Mouse (Mus musculus) gastrocnemius, adult 2 months (tissue): ENCODE data around the gene Nubp1. TPM values are rescaled to one million over a fixed set of nuclear protein-coding genes. Genes with fewer than 3 reads are reported as not detected.

Experiments used
- DNase-seq: peaks from one replicate; pipeline ENCODE4 v3.0.0; 2022
- H3K27ac ChIP-seq: fragments of 200-600 bp; 2 replicates; pipeline ENCODE4 v1.8.1; 2022; ENCODE audit warnings: mild to moderate bottlenecking
- H3K4me3 ChIP-seq: fragments of 200-600 bp; 2 replicates; pipeline ENCODE4 v1.8.1; 2022; ENCODE audit warnings: mild to moderate bottlenecking, moderate library complexity
- CTCF ChIP-seq: fragments of 200-600 bp; IDR thresholded peaks from 2 replicates; pipeline ENCODE4 v1.8.1; 2022; ENCODE audit warnings: antibody characterized with exemption, mild to moderate bottlenecking, moderate library complexity
- intact Hi-C: fragments of 180-260 bp; cut with DNase I; formaldehyde crosslinking; loops from one replicate; pipeline ENCODE4 v1.15.1; 2025
- long read RNA-seq, 2 experiments: library from polyadenylated mRNA; stranded (forward); transcript quantifications; one replicate each; pipeline ENCODE4 v2.0.0; 2021
- total RNA-seq, 2 experiments: library from RNA; stranded (reverse); gene quantifications; 2 replicates each; pipeline ENCODE4 v1.2.3; 2021

Nubp1 gene
- total RNA-seq = 1 to 10 TPM; 6.2 to 6.3 TPM
- long read RNA-seq, experiment 1, transcript Nubp1-201 (11 exons, 2,121 nt) = major isoform, 12 of 16 reads
- long read RNA-seq, experiment 1, partial matches to known transcripts = 0 of 16 reads
- long read RNA-seq, experiment 1, other reads (novel, unspliced or antisense) = 4 of 16 reads
- long read RNA-seq, experiment 2, transcript Nubp1-201 (11 exons, 2,121 nt) = major isoform, 10 of 13 reads
- long read RNA-seq, experiment 2, partial matches to known transcripts = 1 of 13 reads
- long read RNA-seq, experiment 2, other reads (novel, unspliced or antisense) = 2 of 13 reads

GRCm38 (mm10) chr16:10411764-10412746 lies at the start of gene Nubp1:
Gene Nubp1, plus strand, starts transcription at chr16:10411948.
- no peak for TF ChIP-seq CTCF
- peak within 1 kb of the TSS; percentile 83 for H3K4me3 ChIP-seq
- DNase-seq = peak; percentile 96
- intact Hi-C loops = loop anchor here (5.0 to 10.0 kb wide), 3 partner anchors 110 to 1537 kb away; partner anchors contain the start of gene Dexi
- peak within 1 kb of the TSS; percentile 96 for H3K27ac ChIP-seq

- intact Hi-C loops = no loop called here
- DNase-seq = no peak
- H3K27ac ChIP-seq = no peak overlapping the region
- H3K4me3 ChIP-seq = no peak overlapping the region
- no peak for TF ChIP-seq CTCF
These were observed 48.7 kb upstream of the Nubp1 start for GRCm38 (mm10) chr16:10363061-10363460.

DNA sequence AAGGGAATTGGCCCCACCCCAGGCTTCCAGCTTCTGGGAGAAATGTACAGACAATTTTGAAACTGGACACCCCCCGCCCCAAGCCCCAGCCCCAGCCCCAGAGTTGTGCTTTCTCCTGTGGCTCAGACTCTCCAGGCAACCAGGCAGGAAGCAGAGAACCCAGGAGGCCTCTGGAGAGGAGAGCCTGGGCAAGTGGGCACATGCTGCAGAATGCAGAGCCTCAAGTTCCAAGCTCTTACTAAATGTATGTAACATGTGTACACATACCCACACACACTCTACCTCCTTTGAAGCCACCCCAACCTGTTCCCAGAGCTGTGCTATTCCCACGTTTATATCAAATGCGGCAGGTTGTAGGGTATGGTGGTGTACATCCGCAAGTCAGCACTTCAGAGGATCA lies 46.0 kb upstream of the Nubp1 start:
- intact Hi-C loops = no loop called here
- DNase-seq = no peak
- H3K27ac ChIP-seq = no peak overlapping the region

GRCm38 (mm10) chr16:10366240-10367217 lies 45.2 kb upstream of the Nubp1 start:
- peak; percentile 33 for DNase-seq
- intact Hi-C loops = no loop called here
- no peak for TF ChIP-seq CTCF
- Histone ChIP-seq H3K4me3 (no peak overlapping the region), H3K27ac (0 out of 2 replicates have a peak overlapping the region, but pooled peaks have one; percentile 2)

More for the DNA sequence above, 46.0 kb upstream of the Nubp1 start:
- no peak for TF ChIP-seq CTCF
- no peak overlapping the region for H3K4me3 ChIP-seq

GRCm38 (mm10) chr16:10369468-10369934 lies 42.2 kb upstream of the Nubp1 start:
- TF ChIP-seq CTCF = no peak
- Histone ChIP-seq H3K4me3 (no peak overlapping the region), H3K27ac (no peak overlapping the region)
- no peak for DNase-seq
- intact Hi-C loops = no loop called here

DNA sequence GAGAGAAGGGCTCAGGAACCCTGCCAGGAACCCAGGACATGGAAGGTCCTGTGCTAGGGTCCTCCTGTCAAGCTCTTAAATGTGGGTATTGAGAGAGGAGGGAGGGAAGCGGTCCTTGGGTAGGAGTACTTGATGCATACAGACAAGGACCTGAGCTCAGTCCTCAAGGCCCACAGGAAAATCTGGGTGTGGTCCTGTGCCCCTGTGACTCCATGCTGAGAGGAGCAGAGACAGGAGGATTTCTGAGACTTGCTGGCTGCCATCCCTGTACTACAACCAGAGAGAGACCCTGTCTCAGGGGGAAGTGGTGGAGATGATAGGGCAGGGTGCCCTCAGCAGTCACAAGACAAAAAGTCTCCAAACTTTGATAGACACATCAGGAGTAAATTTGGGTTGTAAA lies 41.8 kb upstream of the Nubp1 start:
- no peak for DNase-seq
- TF ChIP-seq CTCF = no peak
- intact Hi-C loops = no loop called here
- Histone ChIP-seq H3K4me3 (no peak overlapping the region), H3K27ac (no peak overlapping the region)

GRCm38 (mm10) chr16:10372372-10372771 lies 39.4 kb upstream of the Nubp1 start:
- TF ChIP-seq CTCF = no peak
- DNase-seq = no peak
- Histone ChIP-seq H3K4me3 (no peak overlapping the region), H3K27ac (no peak overlapping the region)
- intact Hi-C loops = no loop called here

- Histone ChIP-seq H3K27ac (no peak overlapping the region), H3K4me3 (peak overlapping the region; percentile 50)
- TF ChIP-seq CTCF = no peak
- intact Hi-C loops = no loop called here
- peak; percentile 59 for DNase-seq
These were observed 37.3 kb upstream of the Nubp1 start for GRCm38 (mm10) chr16:10374254-10375011.

GRCm38 (mm10) chr16:10377286-10377685 lies 34.5 kb upstream of the Nubp1 start:
- Histone ChIP-seq H3K27ac (no peak overlapping the region), H3K4me3 (no peak overlapping the region)
- TF ChIP-seq CTCF = no peak
- intact Hi-C loops = no loop called here
- no peak for DNase-seq

DNA sequence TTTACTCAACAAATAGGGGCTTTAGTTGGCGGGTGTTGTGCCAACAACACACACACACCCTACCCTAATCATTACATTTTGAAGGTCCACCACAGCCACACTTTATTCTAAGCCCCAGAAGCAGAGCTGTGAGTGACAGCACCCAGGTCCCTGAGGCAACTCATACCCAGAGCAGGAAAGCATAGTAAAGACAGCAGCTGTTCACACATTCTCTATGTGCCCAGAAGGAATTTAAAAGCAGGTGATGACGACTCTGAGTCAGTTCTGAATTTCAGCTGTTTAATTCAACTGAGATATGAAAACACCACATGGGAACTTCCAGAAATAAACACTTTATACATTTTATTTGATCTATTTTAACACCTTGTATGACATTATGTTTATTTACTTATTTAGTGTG lies 32.2 kb upstream of the Nubp1 start:
- no peak overlapping the region for H3K4me3 ChIP-seq

GRCm38 (mm10) chr16:10384060-10384497 lies 27.7 kb upstream of the Nubp1 start:
- H3K27ac ChIP-seq = peak overlapping the region; percentile 13; the same call in 1 of the 2 replicates
- intact Hi-C loops = no loop called here
- peak; percentile 42 for DNase-seq

More for the DNA sequence above, 32.2 kb upstream of the Nubp1 start:
- no peak for TF ChIP-seq CTCF
- H3K27ac ChIP-seq = no peak overlapping the region
- intact Hi-C loops = no loop called here
- no peak for DNase-seq

More at GRCm38 (mm10) chr16:10384060-10384497, 27.7 kb upstream of the Nubp1 start:
- no peak for TF ChIP-seq CTCF
- H3K4me3 ChIP-seq = peak overlapping the region; percentile 62
